Mouse (Mus musculus) liver, adult 2 months (tissue): Measurements from ENCODE around the gene Snrpb2. TPM values are rescaled to one million over a fixed set of nuclear protein-coding genes. Genes with fewer than 3 reads are reported as not detected.

Source experiments
- DNase-seq: peaks from one replicate; pipeline ENCODE4 v3.0.0-alpha.2; 2011; ENCODE audit warnings: low read depth, low spot score; ENCODE audit errors: extremely low read depth
- H3K27ac ChIP-seq: fragments of 200-500 bp; replicated peaks from 2 replicates; pipeline ENCODE4 v1.5.1; 2012; ENCODE audit warnings: low read depth, mild to moderate bottlenecking, control low read depth, inconsistent platforms, low read length; ENCODE audit not compliant: insufficient read depth
- H3K27me3 ChIP-seq: fragments of 200-500 bp; 2 replicates; pipeline ENCODE4 v1.6.1; 2012; ENCODE audit warnings: mild to moderate bottlenecking, moderate library complexity, low read length, inconsistent platforms; ENCODE audit not compliant: control insufficient read depth, insufficient read depth
- H3K36me3 ChIP-seq: fragments of 200-500 bp; 2 replicates; pipeline ENCODE4 v1.6.1; 2012; ENCODE audit warnings: low read length, inconsistent platforms; ENCODE audit not compliant: control insufficient read depth, insufficient read depth
- H3K4me1 ChIP-seq: fragments of 200-500 bp; 2 replicates; pipeline ENCODE4 v1.6.1; 2011; ENCODE audit warnings: low read length; ENCODE audit not compliant: control insufficient read depth, insufficient read depth
- H3K4me3 ChIP-seq: fragments of 200-500 bp; 2 replicates; pipeline ENCODE4 v1.5.1; 2011; ENCODE audit warnings: low read depth, mild to moderate bottlenecking, control low read depth, low read length, moderate library complexity; ENCODE audit not compliant: insufficient read depth
- H3K79me2 ChIP-seq: fragments of 200-500 bp; 2 replicates; pipeline ENCODE4 v1.6.1; 2012; ENCODE audit warnings: inconsistent platforms, mild to moderate bottlenecking, low read length, moderate library complexity; ENCODE audit not compliant: control insufficient read depth, insufficient read depth
- H3K9ac ChIP-seq: fragments of 200-500 bp; 2 replicates; pipeline ENCODE4 v1.6.1; 2012; ENCODE audit warnings: low read depth, mild to moderate bottlenecking, control low read depth, inconsistent platforms, low read length
- CTCF ChIP-seq: fragments of 200-500 bp; IDR thresholded peaks from 2 replicates; pipeline ENCODE4 v1.5.1; 2011; ENCODE audit warnings: low read depth, low read length, control low read depth
- POLR2A ChIP-seq: fragments of 200-500 bp; IDR thresholded peaks from 2 replicates; pipeline ENCODE4 v1.6.1; 2011; ENCODE audit warnings: low read length, control low read depth; ENCODE audit not compliant: insufficient read depth; ENCODE audit errors: extremely low read depth
- WGBS: fragments of 180-500 bp; shearing (Covaris S2); methylation state at CpG from one replicate; pipeline ENCODE4 v1.1.7; 2018; 5-methylcytosine and 5-hydroxymethylcytosine counted together
- polyA plus RNA-seq: library from polyadenylated mRNA; depleted of rRNA; stranded (reverse); fragments of >200 nt; gene quantifications from 2 replicates; pipeline ENCODE4 v1.2.3, GENCODE M21; 2012
- total RNA-seq: library from RNA; depleted of rRNA; stranded (reverse); fragments of >200 nt; gene quantifications from 2 replicates; pipeline ENCODE4 v1.2.3, GENCODE M21; 2014

Snrpb2 gene
- total and polyA plus RNA-seq, 2 experiments: 1.5 to 14.2 TPM

DNA sequence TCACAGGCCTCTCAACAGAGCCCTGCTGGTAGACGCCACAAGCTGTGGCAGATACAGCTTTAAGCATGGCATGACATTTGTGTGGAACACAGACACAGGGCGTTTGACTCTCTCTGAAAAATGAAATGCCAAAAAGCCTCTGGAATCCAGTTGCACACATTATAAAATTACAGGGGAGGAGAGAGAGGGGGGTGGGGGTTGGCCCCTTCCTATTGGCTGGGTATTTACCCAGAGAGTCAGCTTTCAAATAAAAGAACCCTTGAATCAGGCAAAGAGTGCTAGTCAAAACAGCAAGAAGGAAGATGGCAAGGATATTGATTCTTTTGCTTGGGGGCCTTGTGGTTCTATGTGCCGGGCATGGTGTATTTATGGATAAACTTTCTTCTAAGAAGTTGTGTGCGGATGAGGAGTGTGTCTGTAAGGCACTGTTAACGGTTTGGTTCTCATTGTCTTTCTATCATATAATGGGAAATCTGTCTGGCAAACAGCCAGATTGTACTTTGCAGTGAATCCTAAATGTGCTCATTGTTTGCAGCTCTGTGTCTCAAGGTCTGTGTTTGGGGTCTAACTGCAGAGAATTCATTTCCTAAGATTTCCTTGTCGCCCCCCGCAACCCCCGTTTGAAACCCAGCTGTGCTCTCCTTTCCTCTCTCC lies 15.5 kb downstream of the Snrpb2 start, which contains the start of gene Otor:
Gene Otor, plus strand, starts transcription at position 276 of the 654 bp plus-strand sequence.
- Histone ChIP-seq H3K4me3 (no peak within 1 kb of the TSS), H3K9ac (no peak within 1 kb of the TSS), H3K4me1 (no peaks in the 10 kb centered on the region), H3K27ac (no peak within 1 kb of the TSS), H3K36me3 (no peaks in the 10 kb centered on the region), H3K79me2 (no peaks in the 10 kb centered on the region), H3K27me3 (no peaks in the 10 kb centered on the region)
- WGBS: 71% methylated on average over 8 of the region's 8 CpGs
- DNase-seq: no peak
- TF ChIP-seq POLR2A (no peak), CTCF (no peak)

DNA sequence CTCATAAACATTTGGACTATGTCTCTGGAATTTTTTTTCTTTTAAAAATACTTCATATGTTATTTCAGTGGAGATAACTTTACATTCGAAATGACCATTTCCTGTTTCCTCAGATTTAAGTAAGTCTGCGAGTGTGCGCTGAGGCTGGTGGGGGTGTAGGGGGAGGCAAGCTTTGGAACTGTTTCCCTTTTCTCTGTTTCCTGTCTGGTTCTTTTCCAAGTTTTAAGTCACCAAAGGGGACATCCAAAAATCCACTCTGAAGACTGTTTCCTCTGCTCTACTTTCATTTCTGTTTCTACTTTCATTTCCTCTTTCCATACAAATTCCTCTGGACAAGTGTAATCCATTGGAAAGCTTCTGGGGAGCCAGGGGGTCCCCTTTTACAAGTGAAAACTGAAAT lies 18.9 kb downstream of the Snrpb2 start:
- H3K4me1 ChIP-seq: no peaks in the 10 kb centered on the region
- WGBS: 66% methylated on average over 3 of the region's 3 CpGs
- no peaks in the 10 kb centered on the region for H3K27me3 ChIP-seq
- peak; percentile 44 for DNase-seq
- TF ChIP-seq CTCF (no peak), POLR2A (no peak)
- no peak overlapping the region for H3K9ac ChIP-seq
- peak overlapping the region; percentile 55; the same call in 1 of the 2 replicates for H3K27ac ChIP-seq
- H3K36me3 ChIP-seq: no peaks in the 10 kb centered on the region
- no peaks in the 10 kb centered on the region for H3K79me2 ChIP-seq
- 0 out of 2 replicates have a peak overlapping the region, but pooled peaks have one; percentile 7 for H3K4me3 ChIP-seq

DNA sequence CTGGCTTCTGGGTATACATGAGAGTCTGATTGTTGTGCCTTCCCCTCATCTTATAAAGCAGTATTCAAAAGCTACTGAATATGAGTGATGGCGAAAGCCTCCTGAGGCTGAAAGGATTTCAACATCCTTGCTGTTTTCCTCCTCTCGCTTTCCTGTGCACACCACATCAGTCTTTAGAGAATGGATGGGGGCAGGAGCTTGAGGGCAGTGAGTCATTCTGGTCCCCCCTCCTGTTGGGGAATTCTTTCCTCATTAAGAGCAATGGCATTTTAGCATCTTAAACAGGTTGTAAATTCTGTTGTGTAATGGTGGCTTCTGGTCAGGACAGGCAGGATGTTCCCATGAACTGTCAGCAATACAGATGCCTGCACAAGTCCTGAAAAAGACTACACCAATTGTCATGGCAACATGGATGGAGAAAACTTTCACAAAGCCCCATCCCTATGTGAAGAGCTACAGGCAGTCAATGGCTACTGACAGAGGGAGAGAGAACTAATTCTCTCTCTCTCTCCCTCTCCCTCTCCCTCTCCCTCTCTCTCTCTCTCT lies 22.1 kb downstream of the Snrpb2 start:
- H3K9ac ChIP-seq: no peak overlapping the region
- H3K4me1 ChIP-seq: no peaks in the 10 kb centered on the region
- H3K36me3 ChIP-seq: no peaks in the 10 kb centered on the region
- WGBS: 78% methylated on average over 2 of the region's 2 CpGs
- no peaks in the 10 kb centered on the region for H3K79me2 ChIP-seq
- H3K27me3 ChIP-seq: no peaks in the 10 kb centered on the region
- no peak overlapping the region for H3K4me3 ChIP-seq
- TF ChIP-seq CTCF: no peak
- TF ChIP-seq POLR2A: no peak
- H3K27ac ChIP-seq: no peak overlapping the region
- no peak for DNase-seq

DNA sequence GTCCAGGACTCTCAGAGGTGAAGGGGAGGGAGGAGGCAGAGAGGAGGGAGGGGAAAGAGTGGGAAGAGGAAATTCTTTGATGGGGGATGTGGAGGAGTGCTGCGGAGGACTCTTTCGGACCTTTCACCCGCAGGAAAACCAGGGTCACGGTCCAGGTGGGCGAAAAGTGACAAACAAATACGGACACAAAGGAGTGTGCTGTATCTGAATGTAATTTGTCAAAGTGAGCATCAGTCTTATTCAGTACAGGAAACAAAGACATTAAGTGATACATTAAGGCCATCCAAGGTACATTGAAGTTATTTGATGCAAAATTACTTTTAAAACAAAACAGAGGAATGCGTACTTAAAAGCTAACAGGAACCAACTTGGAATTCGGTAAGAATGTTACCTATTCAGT lies 27.0 kb downstream of the Snrpb2 start:
- H3K4me1 ChIP-seq: no peaks in the 10 kb centered on the region
- no peak for DNase-seq
- no peaks in the 10 kb centered on the region for H3K36me3 ChIP-seq
- TF ChIP-seq POLR2A: no peak
- no peak for TF ChIP-seq CTCF
- no peak overlapping the region for H3K9ac ChIP-seq
- H3K4me3 ChIP-seq: no peak overlapping the region
- no peaks in the 10 kb centered on the region for H3K79me2 ChIP-seq
- 70% methylated on average over 8 of the region's 8 CpGs for WGBS
- H3K27ac ChIP-seq: no peak overlapping the region
- no peaks in the 10 kb centered on the region for H3K27me3 ChIP-seq

DNA sequence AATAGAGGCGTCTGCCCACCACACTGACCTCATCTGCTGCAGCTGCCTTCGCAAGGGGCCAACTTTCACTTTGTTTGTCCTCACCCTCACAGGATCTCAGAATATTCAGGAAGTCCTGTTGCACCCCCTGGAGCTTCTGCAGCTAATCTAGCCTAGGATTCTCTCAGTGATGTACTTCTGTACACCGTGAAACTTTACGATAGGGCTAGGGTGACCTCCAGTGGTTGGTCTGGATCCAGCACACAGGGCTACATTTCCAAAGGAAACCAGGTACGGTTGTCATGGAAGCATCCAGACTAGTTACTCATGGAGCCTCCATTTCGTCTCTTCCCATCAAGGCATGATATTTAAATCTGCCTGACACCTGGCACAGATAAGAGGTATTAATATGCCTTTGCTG lies 30.9 kb downstream of the Snrpb2 start:
- peak; percentile 35; the same call in 1 of the 2 replicates for TF ChIP-seq CTCF
- no peak for TF ChIP-seq POLR2A
- peak; percentile 8 for DNase-seq

DNA sequence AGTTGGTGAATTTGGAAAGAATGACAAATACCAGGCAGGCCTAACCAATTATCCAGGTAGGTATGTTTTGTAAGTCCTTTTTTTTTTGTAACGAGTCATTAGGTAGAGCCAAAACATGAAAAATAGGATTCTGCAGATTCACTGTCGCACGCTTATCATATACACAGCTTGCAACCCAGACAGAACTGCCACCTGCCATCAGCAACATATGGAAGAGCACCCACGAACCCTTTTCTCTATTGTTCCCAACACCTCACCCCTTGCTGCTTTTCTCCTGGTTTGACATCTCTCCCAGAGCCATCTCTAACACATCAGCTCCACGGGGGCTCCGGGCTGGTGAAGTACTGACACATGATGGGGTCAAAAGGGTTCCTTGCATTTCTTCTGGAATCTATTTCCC lies 31.9 kb downstream of the Snrpb2 start:
- Histone ChIP-seq H3K27ac (no peak overlapping the region), H3K4me3 (no peak overlapping the region), H3K9ac (no peak overlapping the region), H3K4me1 (no peaks in the 10 kb centered on the region), H3K79me2 (no peaks in the 10 kb centered on the region), H3K36me3 (no peaks in the 10 kb centered on the region), H3K27me3 (no peaks in the 10 kb centered on the region)
- DNase-seq: no peak
- TF ChIP-seq POLR2A: no peak
- TF ChIP-seq CTCF: no peak
- WGBS: 62% methylated on average over 6 of the region's 6 CpGs

More for the DNA sequence above, 30.9 kb downstream of the Snrpb2 start:
- H3K27ac ChIP-seq: no peak overlapping the region
- H3K4me3 ChIP-seq: no peak overlapping the region
- no peaks in the 10 kb centered on the region for H3K36me3 ChIP-seq
- no peaks in the 10 kb centered on the region for H3K4me1 ChIP-seq
- no peak overlapping the region for H3K9ac ChIP-seq
- no peaks in the 10 kb centered on the region for H3K27me3 ChIP-seq
- 24% methylated on average over 6 of the region's 6 CpGs for WGBS
- no peaks in the 10 kb centered on the region for H3K79me2 ChIP-seq
